In the genomic region with DNA sequence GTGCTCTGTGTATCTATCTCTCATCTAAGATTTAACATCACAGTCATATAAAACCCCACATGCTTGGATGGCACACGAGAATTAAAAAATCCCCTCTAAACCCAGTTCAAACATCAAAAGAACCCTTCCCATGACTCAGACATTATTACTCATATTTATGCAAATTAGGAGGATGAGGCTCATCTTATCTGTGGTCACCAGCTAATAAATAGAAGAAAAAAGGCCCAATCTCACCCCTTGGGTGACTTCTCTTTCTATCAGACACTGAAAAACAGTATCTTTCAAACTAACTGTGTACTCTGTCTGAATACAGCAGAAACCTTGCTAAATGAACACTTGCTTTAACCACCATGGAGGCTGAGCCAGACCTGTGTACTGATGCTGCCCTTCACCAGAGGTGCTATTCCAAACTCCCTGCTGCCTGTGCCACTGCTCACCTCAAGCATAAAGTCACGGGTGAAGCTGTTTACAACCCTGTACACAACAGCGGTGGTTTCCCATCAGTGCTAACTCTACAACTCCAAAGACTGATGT, we compare ENCODE assay signal across 10 mouse cellular contexts. TPM values are rescaled to one million over a fixed set of nuclear protein-coding genes. Genes with fewer than 3 reads are reported as not detected.
DNase-seq lines count a peak whose midpoint lies in the region; ATAC-seq and TF ChIP-seq lines count a peak whose summit lies in the region.
"Had no signal": no experiment of that assay in that cellular context is flagged by ENCODE, and none has a peak within 500 bp of the region (broad histone marks: within the 10 kb centered on the region; RNA-seq: fewer than 3 reads in every experiment).

No protein-coding gene starts in this region.

- no peaks in the 10 kb centered on the region for H3K36me3 ChIP-seq in hindbrain, embryonic 12.5 days
- H3K36me3 ChIP-seq in hindbrain, embryonic 10.5 days = 0 out of 2 replicates have a peak, but pooled peaks cover 2% of the 10 kb centered on the region
- H3K36me3 ChIP-seq in CH12.LX (replicated peaks in 1 of 2; ENCODE audit: control insufficient read depth in 1 of 2, insufficient read depth in 1 of 2, low read length in 1 of 2) = peaks cover 0 to 15% of the 10 kb centered on the region in 2 experiments
- 0 out of 2 replicates have a peak, but pooled peaks cover 4% of the 10 kb centered on the region for H3K36me3 ChIP-seq in hindbrain, embryonic 14.5 days (replicated peaks; ENCODE audit: control insufficient read depth, insufficient read depth)
- no peaks in the 10 kb centered on the region for H3K36me3 ChIP-seq in midbrain, embryonic 12.5 days

- H3K9ac ChIP-seq in hindbrain, embryonic 12.5 days = no peak overlapping the region
- H3K9ac ChIP-seq in CH12.LX (ENCODE audit: insufficient read depth, low read depth) = no peak overlapping the region
- peak overlapping the region; percentile 16; the same call in 1 of the 2 replicates for H3K9ac ChIP-seq in hindbrain, embryonic 14.5 days
- H3K9ac ChIP-seq in midbrain, embryonic 12.5 days (replicated peaks) = no peak overlapping the region

- no peak for TF ChIP-seq CTCF in CH12.LX (conservative IDR thresholded peaks at IDR 0.05 in 1 of 2, IDR thresholded peaks at IDR 0.05 in 1 of 2; ENCODE audit: low read depth in 2 of 2, low read length in 2 of 2)

- no peak for TF ChIP-seq EP300 in CH12.LX (IDR thresholded peaks at IDR 0.05; ENCODE audit: low read length)

- dilution Hi-C loops in CH12.LX (cut with MboI; ENCODE audit: extremely low pct_ligation_motif_present, extremely low pct_unique_long_range_greater_than_20kb, low sequenced_read_pairs) = no loop called here

- no peak for TF ChIP-seq RAD21 in CH12.LX (IDR thresholded peaks at IDR 0.05; ENCODE audit: low read depth, low read length)

- H3K4me2 ChIP-seq in hindbrain, embryonic 12.5 days (replicated peaks) = peak overlapping the region; percentile 3; the same call in 1 of the 2 replicates
- H3K4me2 ChIP-seq in CH12.LX (ENCODE audit: insufficient read depth, low read depth, poor library complexity, severe bottlenecking) = no peak overlapping the region
- peak overlapping the region; percentile 92 for H3K4me2 ChIP-seq in hindbrain, embryonic 14.5 days (replicated peaks)
- H3K4me2 ChIP-seq in midbrain, embryonic 12.5 days (replicated peaks) = peak overlapping the region; percentile 26

- in situ Hi-C loops in CH12.LX (cut with MboI; ENCODE audit: low pct_ligation_motif_present, low pct_unique_long_range_greater_than_20kb, low sequenced_read_pairs) = no loop called here

- no peaks in the 10 kb centered on the region for H3K9me3 ChIP-seq in hindbrain, embryonic 12.5 days (replicated peaks)
- H3K9me3 ChIP-seq in hindbrain, embryonic 10.5 days = no peaks in the 10 kb centered on the region
- H3K9me3 ChIP-seq in CH12.LX (replicated peaks; ENCODE audit: low read length) = no peaks in the 10 kb centered on the region
- H3K9me3 ChIP-seq in hindbrain, embryonic 14.5 days (ENCODE audit: control insufficient read depth, low read length) = no peaks in the 10 kb centered on the region
- H3K9me3 ChIP-seq in midbrain, embryonic 12.5 days = no peaks in the 10 kb centered on the region

- no peak for ATAC-seq in hindbrain, embryonic 12.5 days (ENCODE audit: low FRiP score)
- no peak for ATAC-seq in hindbrain, embryonic 14.5 days (ENCODE audit: low FRiP score)
- no peak for ATAC-seq in midbrain, embryonic 12.5 days (ENCODE audit: low FRiP score, low read depth)

- H3K4me1 ChIP-seq in hindbrain, embryonic 12.5 days = peaks cover 61% of the 10 kb centered on the region
- H3K4me1 ChIP-seq in hindbrain, embryonic 10.5 days (replicated peaks) = peaks cover 69% of the 10 kb centered on the region
- peaks cover 10 to 49% of the 10 kb centered on the region in 2 experiments for H3K4me1 ChIP-seq in CH12.LX (ENCODE audit: control insufficient read depth in 1 of 2, insufficient read depth in 2 of 2)
- H3K4me1 ChIP-seq in hindbrain, embryonic 14.5 days (replicated peaks; ENCODE audit: control insufficient read depth, insufficient read depth, low read length) = peaks cover 49% of the 10 kb centered on the region
- peaks cover 63% of the 10 kb centered on the region for H3K4me1 ChIP-seq in midbrain, embryonic 12.5 days

- TF ChIP-seq POLR2A in CH12.LX (IDR thresholded peaks at IDR 0.05; ENCODE audit: low read depth, low read length) = no peak

- 77% methylated on average over 3 of the region's 3 CpGs for WGBS in hindbrain, embryonic 12.5 days
- 87% methylated on average over 3 of the region's 3 CpGs for WGBS in hindbrain, embryonic 10.5 days
- WGBS in hindbrain, embryonic 14.5 days = 86% methylated on average over 3 of the region's 3 CpGs
- WGBS in midbrain, embryonic 12.5 days = 85% methylated on average over 3 of the region's 3 CpGs

- no peak overlapping the region for H3K4me3 ChIP-seq in hindbrain, embryonic 12.5 days
- H3K4me3 ChIP-seq in hindbrain, embryonic 10.5 days = no peak overlapping the region; the same call in 1 of the 2 replicates
- no peak overlapping the region for H3K4me3 ChIP-seq in CH12.LX (replicated peaks in 1 of 3; ENCODE audit: low read depth in 2 of 3, low read length in 2 of 3, poor library complexity in 1 of 3)
- H3K4me3 ChIP-seq in hindbrain, embryonic 14.5 days (replicated peaks; ENCODE audit: low read length) = no peak overlapping the region
- no peak overlapping the region for H3K4me3 ChIP-seq in midbrain, embryonic 12.5 days

- H3K79me2 ChIP-seq in CH12.LX (replicated peaks; ENCODE audit: control insufficient read depth, extremely low read depth, insufficient read depth, poor library complexity, severe bottlenecking) = peaks cover 16% of the 10 kb centered on the region

- no peak overlapping the region for H3K27ac ChIP-seq in hindbrain, embryonic 12.5 days
- no peak overlapping the region for H3K27ac ChIP-seq in hindbrain, embryonic 10.5 days
- H3K27ac ChIP-seq in CH12.LX (ENCODE audit: insufficient read depth, low read depth) = peak overlapping the region; percentile 28; the same call in 1 of the 2 replicates
- H3K27ac ChIP-seq in hindbrain, embryonic 14.5 days = no peak overlapping the region
- no peak overlapping the region for H3K27ac ChIP-seq in midbrain, embryonic 12.5 days (replicated peaks)

- intact Hi-C loops in left cerebral cortex, postnatal 14 days (cut with DNase I) = no loop called here

- DNase-seq in hindbrain, embryonic 10.5 days (ENCODE audit: low spot score) = no peak
- peak; percentile 31 for DNase-seq in CH12.LX (ENCODE audit: extremely low read depth)
- DNase-seq in hindbrain, embryonic 14.5 days (ENCODE audit: low spot score) = no peak
- no peak for DNase-seq in cerebellum, adult 18-20 months
- DNase-seq in left cerebral cortex, postnatal 14 days (ENCODE audit: low spot score in 2 of 2) = no peak
- DNase-seq in cerebellum, postnatal 25 days = no peak
- DNase-seq: adrenal gland, adult 8-10 months; right cerebral cortex, postnatal 25 days had no signal

- H3K27me3 ChIP-seq in hindbrain, embryonic 12.5 days = no peaks in the 10 kb centered on the region
- no peaks in the 10 kb centered on the region for H3K27me3 ChIP-seq in hindbrain, embryonic 10.5 days (ENCODE audit: insufficient read depth, poor library complexity, severe bottlenecking)
- H3K27me3 ChIP-seq in CH12.LX (replicated peaks) = no peaks in the 10 kb centered on the region
- H3K27me3 ChIP-seq in hindbrain, embryonic 14.5 days (ENCODE audit: control insufficient read depth, insufficient read depth, low read length) = no peaks in the 10 kb centered on the region
- H3K27me3 ChIP-seq in midbrain, embryonic 12.5 days = peaks cover 10% of the 10 kb centered on the region

TF ChIP-seq in CH12.LX, 34 proteins besides CTCF, POLR2A, EP300 and RAD21 (continues in another document):
- no peak for TF ChIP-seq JUND (conservative IDR thresholded peaks at IDR 0.05; ENCODE audit: low read depth, low read length)
- TF ChIP-seq MAX (IDR thresholded peaks at IDR 0.05; ENCODE audit: low read length) = no peak
- TF ChIP-seq NELFE (IDR thresholded peaks at IDR 0.05; ENCODE audit: low read depth, low read length) = no peak
- TF ChIP-seq ETS1 (conservative IDR thresholded peaks at IDR 0.05; ENCODE audit: low read depth, low read length) = no peak
- no peak for TF ChIP-seq KAT2A (IDR thresholded peaks at IDR 0.05; ENCODE audit: insufficient replicate concordance, low read length)
- TF ChIP-seq TBP (conservative IDR thresholded peaks at IDR 0.05; ENCODE audit: low read depth, low read length) = no peak
- TF ChIP-seq ZC3H11A (IDR thresholded peaks at IDR 0.05; ENCODE audit: low read depth, low read length) = no peak
- TF ChIP-seq RCOR1 (conservative IDR thresholded peaks at IDR 0.05; ENCODE audit: low read depth, low read length) = no peak

RNA-seq across cellular contexts. Expression of gene Hacd3, which starts 2.8 kb away (rescaled TPM):
- polyA plus RNA-seq in hindbrain, embryonic 12.5 days (2016; fragmentation: Nextera tagmentation; extraction: Ambion mirVana) = 152 TPM in 2 replicates
- 108 and 115 TPM in 2 replicates for polyA plus RNA-seq in hindbrain, embryonic 10.5 days (2016; fragmentation: Nextera tagmentation; extraction: Ambion mirVana)
- total RNA-seq in CH12.LX (2012; rRNA removed) (30.4 and 36.5 TPM in 2 replicates), CH12.LX (2014; rRNA removed) (68.7 and 72.7 TPM in 2 replicates)
- polyA plus RNA-seq in CH12.LX (2012; ENCODE audit: insufficient read length, low read depth) = 36.9 and 41.5 TPM in 2 replicates
- polyA plus RNA-seq in hindbrain, embryonic 14.5 days (2014; fragmentation: Nextera tagmentation; extraction: Ambion mirVana) = 149 and 185 TPM in 2 replicates
- 148 and 157 TPM in 2 replicates for polyA plus RNA-seq in midbrain, embryonic 12.5 days (2016; fragmentation: Nextera tagmentation; extraction: Ambion mirVana)
- total RNA-seq in left cerebral cortex, postnatal 14 days (2021) = 100 to 1,000 TPM; 177 TPM

RNA-seq across cellular contexts. Expression of gene Dpp8, which starts 13.6 kb away (rescaled TPM):
- polyA plus RNA-seq in hindbrain, embryonic 12.5 days (2016; fragmentation: Nextera tagmentation; extraction: Ambion mirVana) = 56.8 and 59.2 TPM in 2 replicates
- 38.5 and 39.9 TPM in 2 replicates for polyA plus RNA-seq in hindbrain, embryonic 10.5 days (2016; fragmentation: Nextera tagmentation; extraction: Ambion mirVana)
- total RNA-seq in CH12.LX (2012; rRNA removed) (35.3 and 36.0 TPM in 2 replicates), CH12.LX (2014; rRNA removed) (39.9 and 44.0 TPM in 2 replicates)
- 41.8 and 53.2 TPM in 2 replicates for polyA plus RNA-seq in CH12.LX (2012; ENCODE audit: insufficient read length, low read depth)
- 33.9 and 39.5 TPM in 2 replicates for polyA plus RNA-seq in hindbrain, embryonic 14.5 days (2014; fragmentation: Nextera tagmentation; extraction: Ambion mirVana)
- 57.0 and 59.0 TPM in 2 replicates for polyA plus RNA-seq in midbrain, embryonic 12.5 days (2016; fragmentation: Nextera tagmentation; extraction: Ambion mirVana)
- total RNA-seq in left cerebral cortex, postnatal 14 days (2021) = 100 to 1,000 TPM; 134 to 141 TPM

RNA-seq across cellular contexts. Expression of gene Ints14, which starts 58.0 kb away (rescaled TPM):
- polyA plus RNA-seq in hindbrain, embryonic 12.5 days (2016; fragmentation: Nextera tagmentation; extraction: Ambion mirVana) = 49.6 and 58.6 TPM in 2 replicates
- 64.9 and 70.4 TPM in 2 replicates for polyA plus RNA-seq in hindbrain, embryonic 10.5 days (2016; fragmentation: Nextera tagmentation; extraction: Ambion mirVana)
- total RNA-seq in CH12.LX (2012; rRNA removed) (30.1 and 38.2 TPM in 2 replicates), CH12.LX (2014; rRNA removed) (51.9 and 52.9 TPM in 2 replicates)
- 55.8 and 58.2 TPM in 2 replicates for polyA plus RNA-seq in CH12.LX (2012; ENCODE audit: insufficient read length, low read depth)
- 37.6 and 39.1 TPM in 2 replicates for polyA plus RNA-seq in hindbrain, embryonic 14.5 days (2014; fragmentation: Nextera tagmentation; extraction: Ambion mirVana)
- 58.4 and 60.4 TPM in 2 replicates for polyA plus RNA-seq in midbrain, embryonic 12.5 days (2016; fragmentation: Nextera tagmentation; extraction: Ambion mirVana)
- 10 to 100 TPM; 21.5 to 21.8 TPM for total RNA-seq in left cerebral cortex, postnatal 14 days (2021)
